Mouse (Mus musculus) urinary bladder, postnatal 4 days (tissue): ENCODE results near the gene Exosc6.
"Not testable (repeated sequence)": the region's sequence is repeated elsewhere in the genome, so short reads cannot be mapped to it uniquely, and the experiment has no call there.

ENCODE experiments used
- DNase-seq, 2 experiments: peaks; one replicate each; pipeline ENCODE4 v3.0.0; 2021 to 2022; ENCODE audit warnings: low spot score in 2 of 2

The Exosc6 gene

GRCm38 (mm10) chr8:111056158-111056663, at the start of gene Exosc6:
TSS of gene Exosc6 (plus strand) at chr8:111056339.
- DNase-seq = peak; percentile 85 to 89

- DNase-seq = not testable (repeated sequence)
Observed at GRCm38 (mm10) chr8:111010230-111010991, 45.7 kb upstream of the Exosc6 start.

GRCm38 (mm10) chr8:111026609-111027008, 29.5 kb upstream of the Exosc6 start:
- not testable (repeated sequence) for DNase-seq

DNA sequence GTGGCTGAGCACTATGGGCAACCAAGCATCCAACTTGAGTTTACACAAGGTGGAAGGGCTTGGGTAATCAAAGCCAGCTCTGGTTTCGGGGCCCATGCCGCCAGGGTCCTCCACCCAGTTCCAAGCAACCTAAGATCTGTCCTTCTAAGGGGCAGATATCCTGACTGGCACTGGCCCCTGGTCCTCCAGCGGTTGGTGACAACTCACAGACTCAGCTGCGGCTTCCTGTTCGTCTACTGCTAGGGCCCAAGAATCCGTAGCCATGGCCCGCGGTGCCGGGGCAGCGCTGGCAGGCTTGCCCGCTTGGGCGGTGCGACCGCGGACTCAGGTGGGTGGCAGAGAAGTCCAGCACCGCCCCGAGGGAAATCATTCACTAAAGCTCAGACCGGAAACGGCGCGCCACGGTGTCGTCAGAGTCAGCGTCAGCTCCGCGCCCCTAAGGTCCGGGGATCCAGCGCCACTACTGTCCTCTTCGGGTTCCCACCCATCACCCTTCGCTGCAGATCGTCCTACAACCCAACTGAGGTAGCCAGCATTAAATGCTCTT, 28.7 kb upstream of the Exosc6 start:
- DNase-seq = peak; percentile 73 to 87

DNA sequence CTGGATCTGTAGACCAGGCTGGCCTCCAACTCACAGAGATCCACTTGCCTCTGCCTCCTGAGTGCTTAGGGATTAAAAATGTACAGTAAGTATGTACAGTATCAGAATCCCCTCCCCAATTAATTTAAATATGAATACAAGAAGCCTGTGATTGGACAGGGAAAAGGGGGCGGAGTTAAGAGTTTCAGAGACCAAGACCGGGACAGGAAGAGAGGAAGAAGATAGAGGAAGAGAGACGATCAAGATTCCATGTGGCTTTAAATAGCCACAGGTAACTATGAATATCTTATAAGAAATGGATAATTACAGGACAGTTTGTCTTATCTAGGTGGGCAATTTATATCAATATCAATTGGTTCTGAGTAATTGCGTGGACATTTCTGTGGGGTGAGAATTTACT, 26.6 kb upstream of the Exosc6 start:
- DNase-seq = no peak

DNA sequence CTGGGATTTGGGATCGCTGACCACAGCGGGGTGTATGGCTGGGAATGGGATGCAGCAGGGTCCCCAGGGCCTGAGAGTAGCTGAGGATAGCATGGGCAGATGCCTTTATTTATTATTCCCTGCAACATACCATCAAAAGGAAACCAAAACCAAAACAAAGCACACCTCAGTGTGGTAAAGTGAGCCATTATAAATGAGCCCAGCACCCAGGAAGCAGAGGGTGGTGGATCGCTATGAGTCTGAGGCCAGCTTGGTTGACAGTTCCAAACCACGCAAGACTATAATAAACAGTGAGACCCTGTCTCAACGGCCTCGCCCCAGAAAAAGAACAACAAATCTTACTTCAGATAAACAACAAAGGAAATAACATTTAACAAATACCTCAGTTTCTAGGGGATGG, 26.1 kb upstream of the Exosc6 start:
- no peak for DNase-seq

GRCm38 (mm10) chr8:111031572-111031971, 24.6 kb upstream of the Exosc6 start, which contains the start of gene Ddx19b:
TSS of gene Ddx19b (minus strand) at chr8:111031751.
- DNase-seq = no peak

- no peak for DNase-seq
Observed at GRCm38 (mm10) chr8:111032916-111033315, 23.2 kb upstream of the Exosc6 start, which contains the start of gene Aars. TSS of gene Aars (plus strand) at chr8:111033144.

DNA sequence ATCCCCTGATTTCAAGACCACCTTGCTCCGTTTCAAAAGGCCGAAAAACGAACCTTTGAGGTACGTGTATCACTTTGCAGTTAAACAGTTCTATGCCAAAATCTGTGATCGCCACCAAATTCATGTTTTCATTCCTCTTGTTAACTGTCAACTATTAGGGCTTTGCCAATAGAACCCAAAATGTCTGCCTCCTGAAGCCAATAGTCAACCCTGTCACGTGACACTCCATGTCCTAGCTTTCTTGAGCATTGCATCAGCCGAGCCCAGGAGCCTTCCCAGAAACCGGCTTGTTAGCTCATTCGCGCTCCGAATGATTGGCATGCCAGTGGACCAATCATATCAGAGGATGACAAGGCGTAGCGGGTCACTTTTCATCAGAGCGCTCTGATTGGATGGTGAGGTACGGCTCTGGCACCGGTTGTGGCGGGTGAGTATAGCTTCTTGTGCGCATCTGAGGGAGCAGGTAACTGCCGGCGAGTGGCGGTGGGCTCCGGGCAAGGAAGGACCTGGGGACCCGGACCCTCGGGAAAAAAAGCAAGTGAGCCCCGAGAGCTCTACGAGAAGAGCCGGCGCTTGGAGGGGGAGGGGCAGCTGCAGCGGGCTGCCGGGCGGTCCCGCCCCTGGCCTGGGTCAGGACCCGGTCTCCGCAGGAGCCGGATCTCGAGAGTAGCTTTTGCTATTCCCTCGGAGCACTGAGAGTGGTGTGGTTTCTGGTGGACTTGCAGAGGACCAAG, 22.5 kb upstream of the Exosc6 start:
- DNase-seq = peak; percentile 95 to 97

DNA sequence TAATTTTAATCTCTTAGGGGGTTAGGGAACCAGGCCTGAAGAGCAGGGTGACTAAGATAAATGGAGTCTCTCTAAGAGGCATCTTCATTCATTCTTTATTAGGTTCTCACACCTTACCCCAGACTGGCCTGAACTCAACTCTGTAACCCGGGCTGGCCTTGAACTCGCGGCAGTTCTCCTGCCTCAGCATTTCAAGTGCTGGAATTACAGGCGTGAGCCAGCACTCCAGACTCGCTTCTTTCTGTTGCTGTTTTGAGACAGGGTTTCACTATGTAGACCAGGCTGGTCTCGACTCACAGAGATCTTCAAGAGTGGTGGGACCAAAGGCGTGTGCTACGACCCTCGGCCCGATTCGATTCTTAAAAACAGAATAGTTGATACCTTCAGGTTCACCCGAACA, 21.9 kb upstream of the Exosc6 start:
- DNase-seq = no peak

- no peak for DNase-seq
Observed at GRCm38 (mm10) chr8:111036591-111036990, 19.5 kb upstream of the Exosc6 start.

DNA sequence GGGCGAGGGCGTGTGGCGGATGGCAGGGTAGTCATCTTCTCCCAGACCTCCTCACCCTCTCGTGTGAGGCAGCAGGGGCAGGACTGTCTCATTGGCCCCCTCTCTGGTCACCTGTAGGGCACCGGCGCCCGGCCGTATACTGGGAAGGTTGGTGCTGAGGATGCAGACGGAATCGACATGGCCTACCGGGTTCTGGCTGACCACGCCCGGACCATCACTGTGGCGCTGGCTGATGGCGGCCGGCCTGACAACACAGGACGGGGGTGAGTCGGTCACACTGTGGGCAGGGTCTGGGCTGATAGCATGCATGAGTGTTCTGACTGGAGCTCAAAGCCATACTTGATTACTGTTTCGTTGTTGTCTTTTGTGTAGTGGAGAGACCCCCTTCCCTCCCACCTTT, 13.6 kb upstream of the Exosc6 start:
- no peak for DNase-seq

DNA sequence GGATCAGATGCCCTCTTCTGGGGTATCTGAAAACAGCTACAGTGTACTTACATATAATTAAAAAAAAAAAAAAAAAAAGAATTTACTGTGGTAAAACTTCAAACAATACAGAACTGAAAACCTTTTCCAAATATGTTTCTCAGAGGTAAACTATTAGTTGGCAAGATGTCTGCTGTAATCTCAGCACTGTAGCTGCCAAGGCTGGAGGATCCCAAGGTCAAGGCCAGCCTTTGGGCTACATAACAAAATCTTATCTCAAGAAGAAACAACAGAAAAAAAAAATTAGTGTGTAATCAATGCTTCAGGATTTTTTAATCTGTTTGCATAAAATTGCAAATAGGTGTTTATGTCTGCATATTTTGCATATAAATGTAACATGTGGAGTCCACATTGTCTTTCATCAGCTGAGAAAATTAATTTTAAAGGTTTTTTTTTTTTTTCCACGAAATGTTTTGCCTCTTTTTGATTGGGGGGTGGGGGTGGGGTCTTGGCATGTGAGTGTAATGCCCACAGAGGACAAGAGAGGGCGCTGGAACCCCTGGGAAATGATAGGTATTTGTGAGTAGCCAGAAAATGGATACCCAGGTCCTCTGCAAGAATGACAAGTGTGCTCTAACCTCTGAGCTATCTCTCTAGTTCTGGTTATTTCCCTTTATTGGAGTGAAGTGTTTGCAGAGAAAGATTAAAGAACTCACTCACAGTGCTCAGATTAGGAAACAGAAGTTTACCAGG, 12.0 kb upstream of the Exosc6 start:
- no peak for DNase-seq

GRCm38 (mm10) chr8:111048694-111049093, 7.4 kb upstream of the Exosc6 start:
- DNase-seq = no peak

GRCm38 (mm10) chr8:111049106-111049505, 7.0 kb upstream of the Exosc6 start:
- DNase-seq = no peak

- DNase-seq = no peak
Observed at GRCm38 (mm10) chr8:111053827-111054518, 2.2 kb upstream of the Exosc6 start.

DNA sequence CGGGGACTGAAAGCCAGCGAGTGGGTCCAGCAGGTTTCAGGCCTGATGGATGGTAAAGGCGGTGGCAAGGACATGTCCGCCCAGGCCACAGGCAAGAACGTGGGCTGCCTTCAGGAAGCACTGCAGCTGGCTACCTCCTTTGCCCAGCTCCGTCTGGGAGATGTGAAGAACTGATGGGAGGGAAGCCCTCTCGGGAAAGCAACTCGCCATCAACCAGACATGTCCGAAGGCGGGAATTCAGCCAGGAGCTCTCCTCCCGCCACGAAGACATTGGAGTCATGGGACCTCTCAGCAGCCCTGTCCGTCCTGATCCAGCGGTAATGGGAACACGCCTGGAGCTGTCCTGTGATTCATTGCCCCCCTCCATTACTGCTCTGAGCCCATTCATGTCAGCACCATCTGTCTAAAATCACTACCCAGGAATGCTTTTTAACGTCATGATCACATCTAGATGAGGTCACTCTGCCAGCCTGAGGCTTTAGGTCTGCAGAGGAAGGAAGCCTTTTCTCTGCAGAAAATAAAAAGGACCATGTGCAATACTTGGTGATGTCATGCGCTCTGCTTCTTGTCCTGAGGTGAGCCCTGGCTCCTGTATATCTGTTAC, 1.0 kb upstream of the Exosc6 start:
- no peak for DNase-seq

DNA sequence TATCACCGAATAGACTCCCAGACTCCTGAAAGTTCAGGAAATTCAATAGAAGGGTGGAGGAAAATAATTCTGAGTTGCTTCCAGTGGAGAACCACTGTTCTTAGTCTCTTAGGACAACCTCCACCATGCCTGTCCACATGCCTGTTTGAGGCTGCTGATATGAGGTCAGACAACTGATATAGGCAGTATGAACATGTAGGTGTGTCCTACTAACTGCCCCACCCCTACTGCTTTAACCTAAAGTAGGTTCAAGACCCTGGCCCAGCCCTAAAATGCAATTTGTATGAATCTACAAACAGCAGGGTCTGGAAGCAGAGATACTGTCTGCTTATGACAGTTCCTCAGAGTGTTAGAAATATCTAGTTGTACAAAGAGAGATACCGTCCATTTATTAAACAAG, 478 bp upstream of the Exosc6 start:
- DNase-seq = no peak

DNA sequence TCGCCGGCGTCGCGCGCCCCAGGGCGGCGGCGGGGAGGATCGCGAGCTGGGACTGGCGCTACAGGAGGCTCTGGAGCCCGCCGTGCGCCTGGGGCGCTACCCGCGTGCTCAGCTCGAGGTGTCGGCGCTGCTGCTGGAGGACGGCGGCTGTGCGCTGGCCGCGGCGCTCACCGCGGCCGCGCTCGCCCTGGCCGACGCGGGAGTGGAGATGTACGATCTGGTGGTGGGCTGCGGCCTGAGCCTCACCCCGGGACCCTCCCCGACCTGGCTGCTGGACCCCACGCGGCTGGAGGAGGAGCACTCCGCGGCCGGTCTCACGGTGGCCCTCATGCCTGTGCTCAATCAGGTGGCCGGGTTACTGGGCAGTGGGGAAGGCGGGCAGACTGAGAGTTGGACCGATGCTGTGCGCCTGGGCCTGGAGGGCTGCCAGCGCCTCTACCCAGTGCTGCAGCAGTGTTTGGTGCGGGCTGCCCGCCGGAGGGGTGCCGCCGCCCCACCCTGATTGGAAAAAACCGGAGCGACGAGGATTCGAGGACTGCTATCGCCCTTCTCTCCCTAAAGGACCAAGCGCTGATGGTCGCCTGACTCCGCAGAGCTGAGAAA, 653 bp downstream of the Exosc6 start:
- DNase-seq = no peak

DNA sequence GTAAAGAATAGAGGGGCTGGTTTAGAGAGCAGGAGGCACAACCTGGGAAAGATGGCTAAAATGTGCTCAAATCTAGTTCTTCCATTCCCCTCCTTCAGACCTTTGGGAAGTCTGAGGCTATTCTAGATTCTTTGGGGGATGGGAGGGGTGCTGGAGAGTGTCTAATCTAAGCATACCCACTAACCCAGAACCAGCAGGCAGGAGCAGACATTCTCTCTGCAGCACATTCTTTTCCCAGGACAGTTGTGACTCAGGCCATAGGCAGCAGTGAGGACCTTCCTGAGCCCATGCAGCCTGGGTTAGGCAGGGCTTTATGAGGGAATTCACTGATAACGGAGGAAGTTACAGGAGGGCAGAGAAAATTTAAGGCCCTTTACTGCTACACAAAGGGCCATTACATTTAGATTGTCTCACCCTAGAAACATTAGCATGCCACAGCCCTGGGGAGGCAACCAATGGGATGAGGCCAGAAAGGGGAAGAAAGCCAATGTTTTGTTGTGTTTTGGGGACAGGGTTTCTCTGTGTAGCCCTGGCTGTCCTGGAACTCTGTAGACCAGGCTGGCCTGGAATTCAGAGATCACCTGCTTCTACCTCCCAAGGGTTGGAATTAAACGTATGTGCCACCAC, 2.9 kb downstream of the Exosc6 start:
- DNase-seq = no peak
